Mouse (Mus musculus): ENCODE measurements around the gene Ano10. TPM values are rescaled to one million over a fixed set of nuclear protein-coding genes. Genes with fewer than 3 reads are reported as not detected.

Gene Ano10
- polyA plus RNA-seq, 1 experiment from 2014 or later, result 37.6 TPM

- no peak overlapping the region for H3K4me3 ChIP-seq (ENCODE audit: control insufficient read depth in 1 of 2, insufficient read depth in 1 of 2, low read depth in 1 of 2, low read length in 2 of 2)
- H3K27ac ChIP-seq (replicated peaks in 1 of 2; ENCODE audit: control insufficient read depth in 1 of 2, insufficient read depth in 1 of 2, low read depth in 2 of 2, low read length in 2 of 2), result no peak overlapping the region
- no peak overlapping the region for H3K4me2 ChIP-seq (ENCODE audit: low read length)
- H3K9ac ChIP-seq (ENCODE audit: low read length), result no peak overlapping the region
- no peaks in the 10 kb centered on the region for H3K27me3 ChIP-seq (ENCODE audit: control insufficient read depth, insufficient read depth, low read length)
- H3K36me3 ChIP-seq (ENCODE audit: control insufficient read depth, insufficient read depth, low read length), result peaks cover 9% of the 10 kb centered on the region; the same call in 1 of the 2 replicates
- no peaks in the 10 kb centered on the region for H3K9me3 ChIP-seq (ENCODE audit: control insufficient read depth, low read length)
- WGBS, result 78% methylated on average over 4 of the region's 4 CpGs
- peaks cover 11 to 18% of the 10 kb centered on the region in 2 experiments for H3K4me1 ChIP-seq (ENCODE audit: control insufficient read depth in 2 of 2, insufficient read depth in 2 of 2, low read length in 2 of 2)
- no peak for ATAC-seq (ENCODE audit: insufficient number of reproducible peaks, insufficient read depth, low FRiP score, low read depth)
These were observed 48.8 kb downstream of the Ano10 start for GRCm38 (mm10) chr9:122245471-122245870.

GRCm38 (mm10) chr9:122244800-122245165 is 49.4 kb downstream of the Ano10 start:
- no peaks in the 10 kb centered on the region for H3K27me3 ChIP-seq (ENCODE audit: control insufficient read depth, insufficient read depth, low read length)
- peaks cover 12 to 18% of the 10 kb centered on the region in 2 experiments for H3K4me1 ChIP-seq (ENCODE audit: control insufficient read depth in 2 of 2, insufficient read depth in 2 of 2, low read length in 2 of 2)
- H3K4me3 ChIP-seq (ENCODE audit: control insufficient read depth in 1 of 2, insufficient read depth in 1 of 2, low read depth in 1 of 2, low read length in 2 of 2), result no peak overlapping the region
- WGBS, result 26% methylated on average over 2 of the region's 2 CpGs
- no peak overlapping the region for H3K27ac ChIP-seq (replicated peaks in 1 of 2; ENCODE audit: control insufficient read depth in 1 of 2, insufficient read depth in 1 of 2, low read depth in 2 of 2, low read length in 2 of 2)
- ATAC-seq (ENCODE audit: insufficient number of reproducible peaks, insufficient read depth, low FRiP score, low read depth), result no peak
- no peak overlapping the region for H3K9ac ChIP-seq (ENCODE audit: low read length)
- no peak overlapping the region for H3K4me2 ChIP-seq (ENCODE audit: low read length)
- no peaks in the 10 kb centered on the region for H3K9me3 ChIP-seq (ENCODE audit: control insufficient read depth, low read length)
- H3K36me3 ChIP-seq (ENCODE audit: control insufficient read depth, insufficient read depth, low read length), result 0 out of 2 replicates have a peak, but pooled peaks cover 3% of the 10 kb centered on the region

GRCm38 (mm10) chr9:122244080-122244799 is 50.0 kb downstream of the Ano10 start:
- Histone ChIP-seq H3K36me3 (ENCODE audit: control insufficient read depth, insufficient read depth, low read length) (no peaks in the 10 kb centered on the region), H3K4me3 (ENCODE audit: control insufficient read depth in 1 of 2, insufficient read depth in 1 of 2, low read depth in 1 of 2, low read length in 2 of 2) (no peak overlapping the region), H3K4me2 (ENCODE audit: low read length) (no peak overlapping the region), H3K9ac (ENCODE audit: low read length) (no peak overlapping the region), H3K9me3 (ENCODE audit: control insufficient read depth, low read length) (no peaks in the 10 kb centered on the region), H3K4me1 (ENCODE audit: control insufficient read depth in 2 of 2, insufficient read depth in 2 of 2, low read length in 2 of 2) (peaks cover 12 to 18% of the 10 kb centered on the region in 2 experiments), H3K27ac (replicated peaks in 1 of 2; ENCODE audit: control insufficient read depth in 1 of 2, insufficient read depth in 1 of 2, low read depth in 2 of 2, low read length in 2 of 2) (no peak overlapping the region), H3K27me3 (ENCODE audit: control insufficient read depth, insufficient read depth, low read length) (no peaks in the 10 kb centered on the region)
- ATAC-seq (ENCODE audit: insufficient number of reproducible peaks, insufficient read depth, low FRiP score, low read depth), result no peak
- 31% methylated on average over 4 of the region's 4 CpGs for WGBS

- Histone ChIP-seq H3K36me3 (ENCODE audit: control insufficient read depth, insufficient read depth, low read length) (no peaks in the 10 kb centered on the region), H3K4me1 (ENCODE audit: control insufficient read depth in 2 of 2, insufficient read depth in 2 of 2, low read length in 2 of 2) (peaks cover 12 to 18% of the 10 kb centered on the region in 2 experiments), H3K27me3 (ENCODE audit: control insufficient read depth, insufficient read depth, low read length) (no peaks in the 10 kb centered on the region), H3K9ac (ENCODE audit: low read length) (no peak overlapping the region), H3K4me3 (ENCODE audit: control insufficient read depth in 1 of 2, insufficient read depth in 1 of 2, low read depth in 1 of 2, low read length in 2 of 2) (no peak overlapping the region), H3K9me3 (ENCODE audit: control insufficient read depth, low read length) (no peaks in the 10 kb centered on the region), H3K4me2 (ENCODE audit: low read length) (no peak overlapping the region), H3K27ac (replicated peaks in 1 of 2; ENCODE audit: control insufficient read depth in 1 of 2, insufficient read depth in 1 of 2, low read depth in 2 of 2, low read length in 2 of 2) (no peak overlapping the region)
- WGBS, result 77% methylated on average over 1 of the region's 1 CpGs
- no peak for ATAC-seq (ENCODE audit: insufficient number of reproducible peaks, insufficient read depth, low FRiP score, low read depth)
These were observed 50.9 kb downstream of the Ano10 start for GRCm38 (mm10) chr9:122243297-122243696.

GRCm38 (mm10) chr9:122242856-122243255 is 51.4 kb downstream of the Ano10 start:
- Histone ChIP-seq H3K4me1 (ENCODE audit: control insufficient read depth in 2 of 2, insufficient read depth in 2 of 2, low read length in 2 of 2) (peaks cover 12 to 18% of the 10 kb centered on the region in 2 experiments), H3K36me3 (ENCODE audit: control insufficient read depth, insufficient read depth, low read length) (no peaks in the 10 kb centered on the region), H3K27me3 (ENCODE audit: control insufficient read depth, insufficient read depth, low read length) (no peaks in the 10 kb centered on the region), H3K9me3 (ENCODE audit: control insufficient read depth, low read length) (no peaks in the 10 kb centered on the region), H3K4me3 (ENCODE audit: control insufficient read depth in 1 of 2, insufficient read depth in 1 of 2, low read depth in 1 of 2, low read length in 2 of 2) (no peak overlapping the region), H3K27ac (replicated peaks in 1 of 2; ENCODE audit: control insufficient read depth in 1 of 2, insufficient read depth in 1 of 2, low read depth in 2 of 2, low read length in 2 of 2) (peak overlapping the region; percentile 8 to 43; a peak in 1 of 4 replicates), H3K4me2 (ENCODE audit: low read length) (no peak overlapping the region), H3K9ac (ENCODE audit: low read length) (no peak overlapping the region)
- no peak for ATAC-seq (ENCODE audit: insufficient number of reproducible peaks, insufficient read depth, low FRiP score, low read depth)
- 13% methylated on average over 7 of the region's 7 CpGs for WGBS

- Histone ChIP-seq H3K9ac (ENCODE audit: low read length) (no peak overlapping the region), H3K9me3 (ENCODE audit: control insufficient read depth, low read length) (no peaks in the 10 kb centered on the region), H3K27ac (replicated peaks in 1 of 2; ENCODE audit: control insufficient read depth in 1 of 2, insufficient read depth in 1 of 2, low read depth in 2 of 2, low read length in 2 of 2) (no peak overlapping the region), H3K4me2 (ENCODE audit: low read length) (no peak overlapping the region), H3K4me3 (ENCODE audit: control insufficient read depth in 1 of 2, insufficient read depth in 1 of 2, low read depth in 1 of 2, low read length in 2 of 2) (no peak overlapping the region), H3K27me3 (ENCODE audit: control insufficient read depth, insufficient read depth, low read length) (no peaks in the 10 kb centered on the region), H3K36me3 (ENCODE audit: control insufficient read depth, insufficient read depth, low read length) (no peaks in the 10 kb centered on the region), H3K4me1 (ENCODE audit: control insufficient read depth in 2 of 2, insufficient read depth in 2 of 2, low read length in 2 of 2) (peaks cover 12 to 18% of the 10 kb centered on the region in 2 experiments)
- 55% methylated on average over 10 of the region's 10 CpGs for WGBS
- ATAC-seq (ENCODE audit: insufficient number of reproducible peaks, insufficient read depth, low FRiP score, low read depth), result no peak
These were observed 52.3 kb downstream of the Ano10 start for GRCm38 (mm10) chr9:122241812-122242400.

- Histone ChIP-seq H3K9me3 (ENCODE audit: control insufficient read depth, low read length) (no peaks in the 10 kb centered on the region), H3K9ac (ENCODE audit: low read length) (no peak overlapping the region), H3K4me2 (ENCODE audit: low read length) (0 out of 2 replicates have a peak overlapping the region, but pooled peaks have one; percentile 3), H3K4me1 (ENCODE audit: control insufficient read depth in 2 of 2, insufficient read depth in 2 of 2, low read length in 2 of 2) (peaks cover 12 to 23% of the 10 kb centered on the region in 2 experiments), H3K4me3 (ENCODE audit: control insufficient read depth in 1 of 2, insufficient read depth in 1 of 2, low read depth in 1 of 2, low read length in 2 of 2) (no peak overlapping the region), H3K27ac (replicated peaks in 1 of 2; ENCODE audit: control insufficient read depth in 1 of 2, insufficient read depth in 1 of 2, low read depth in 2 of 2, low read length in 2 of 2) (peak overlapping the region; percentile 48 to 53), H3K27me3 (ENCODE audit: control insufficient read depth, insufficient read depth, low read length) (no peaks in the 10 kb centered on the region), H3K36me3 (ENCODE audit: control insufficient read depth, insufficient read depth, low read length) (no peaks in the 10 kb centered on the region)
- WGBS, result 24% methylated on average over 8 of the region's 8 CpGs
- ATAC-seq (ENCODE audit: insufficient number of reproducible peaks, insufficient read depth, low FRiP score, low read depth), result 0 out of 2 replicates have a peak, but pooled peaks have one; percentile 59
These were observed 53.5 kb downstream of the Ano10 start for GRCm38 (mm10) chr9:122240629-122241199.

Data from heart, embryonic 14.5 days (tissue).